Mouse (Mus musculus): ENCODE measurements at regions not wholly inside any gene's neighbourhood (a gene's known extent, or its start where the extent isn't known, plus 50 kb on each side); places are given as distances from the start of the nearest gene placed in this dataset.
A peak's percentile ranks its signal among the peaks of the same experiment; 100 is the strongest.

GRCm38 (mm10) chr13:18457337-18458236 is 60.1 kb upstream of the Pou6f2 start:
- 19% methylated on average over 14 of the region's 14 CpGs for WGBS
- no peak overlapping the region for H3K4me2 ChIP-seq (replicated peaks; ENCODE audit: low read depth, low read length)
- no peak overlapping the region for H3K27ac ChIP-seq (ENCODE audit: low read depth, low read length)
- H3K36me3 ChIP-seq (ENCODE audit: control insufficient read depth, insufficient read depth, low read length) = no peaks in the 10 kb centered on the region
- H3K27me3 ChIP-seq (ENCODE audit: control insufficient read depth, insufficient read depth, low read length) = no peaks in the 10 kb centered on the region
- no peaks in the 10 kb centered on the region for H3K9me3 ChIP-seq (ENCODE audit: control insufficient read depth, low read length)
- peak; percentile 91 for ATAC-seq (ENCODE audit: low FRiP score, low TSS enrichment)
- H3K4me3 ChIP-seq (ENCODE audit: low read length) = no peak overlapping the region
- no peak overlapping the region for H3K9ac ChIP-seq (ENCODE audit: low read depth, low read length)
- no peaks in the 10 kb centered on the region for H3K4me1 ChIP-seq (ENCODE audit: control insufficient read depth, insufficient read depth, low read length)
